Mouse (Mus musculus) midbrain, embryonic 11.5 days (tissue): ENCODE data around the gene Cfap126. TPM values are rescaled to one million over a fixed set of nuclear protein-coding genes. Genes with fewer than 3 reads are reported as not detected.
A peak's percentile ranks its signal among the peaks of the same experiment; 100 is the strongest.

Experiments
- microRNA-seq: library from miRNA; unstranded; fragments of <30 nt; microRNA quantifications from one replicate; pipeline ENCODE4, GENCODE M21; 2017
- polyA plus RNA-seq: library from polyadenylated mRNA; unstranded; fragments of >200 nt; fragmentation: Nextera tagmentation; extraction: Ambion mirVana; gene quantifications from 2 replicates; pipeline ENCODE4 v1.2.1, GENCODE M21; 2014

Gene Cfap126
- polyA plus RNA-seq, 1 experiment from 2014 or later, result 2.4 TPM

Small RNA genes lying within 50 kb of the gene (microRNA-seq; reads per million reads assigned to microRNA genes)
- not detected for gene Gm27552
- not detected for gene Gm27844
- gene Mir6546, result 13.3 reads per million, percentile 33 among the genes with 10 or more reads in this experiment

Other genes starting within 250 kb of the Cfap126 start
- 9.4 and 11.2 TPM in 2 replicates for gene Atf6, start 246.1 kb upstream of the Cfap126 start, polyA plus RNA-seq
- gene Gm26620, start 228.9 kb upstream of the Cfap126 start, polyA plus RNA-seq, result 0.31 TPM in 1 of 2 replicates, not detected in the other
- gene Dusp12, start 228.4 kb upstream of the Cfap126 start, polyA plus RNA-seq, result 28.9 and 31.1 TPM in 2 replicates
- gene Fcrlb, start 201.0 kb upstream of the Cfap126 start, polyA plus RNA-seq, result not detected in 2 replicates
- gene Fcrla, start 186.3 kb upstream of the Cfap126 start, polyA plus RNA-seq, result not detected in 2 replicates
- 0.18 TPM in 1 of 2 replicates, not detected in the other for gene Fcgr2b, start 137.4 kb upstream of the Cfap126 start, polyA plus RNA-seq
- 0.18 and 0.55 TPM in 2 replicates for gene Fcgr4, start 95.0 kb upstream of the Cfap126 start, polyA plus RNA-seq
- 8.5 and 8.6 TPM in 2 replicates for gene Fcgr3, start 49.0 kb upstream of the Cfap126 start, polyA plus RNA-seq
- gene Sdhc, start 36.7 kb downstream of the Cfap126 start, polyA plus RNA-seq, result 291 and 314 TPM in 2 replicates
- gene Mpz, start 36.8 kb downstream of the Cfap126 start, polyA plus RNA-seq, result 0.12 TPM in 2 replicates
- 30.1 and 32.0 TPM in 2 replicates for gene Pcp4l1, start 82.3 kb downstream of the Cfap126 start, polyA plus RNA-seq
- 0.10 and 0.18 TPM in 2 replicates for gene Nr1i3, start 100.1 kb downstream of the Cfap126 start, polyA plus RNA-seq
- gene Tomm40l, start 108.6 kb downstream of the Cfap126 start, polyA plus RNA-seq, result 24.0 and 24.7 TPM in 2 replicates
- 2.1 and 3.7 TPM in 2 replicates for gene Apoa2, start 111.1 kb downstream of the Cfap126 start, polyA plus RNA-seq
- gene Fcer1g, start 120.4 kb downstream of the Cfap126 start, polyA plus RNA-seq, result 25.5 and 27.3 TPM in 2 replicates
- gene Adamts4, start 136.5 kb downstream of the Cfap126 start, polyA plus RNA-seq, result 4.0 and 4.4 TPM in 2 replicates
- gene Ndufs2, start 137.5 kb downstream of the Cfap126 start, polyA plus RNA-seq, result 232 and 274 TPM in 2 replicates
- 49.5 and 58.4 TPM in 2 replicates for gene B4galt3, start 156.4 kb downstream of the Cfap126 start, polyA plus RNA-seq
- 54.1 and 56.3 TPM in 2 replicates for gene Ppox, start 167.3 kb downstream of the Cfap126 start, polyA plus RNA-seq
- 84.7 and 88.6 TPM in 2 replicates for gene Usp21, start 174.1 kb downstream of the Cfap126 start, polyA plus RNA-seq
- 115 and 117 TPM in 2 replicates for gene Ufc1, start 181.1 kb downstream of the Cfap126 start, polyA plus RNA-seq
- gene Dedd, start 215.2 kb downstream of the Cfap126 start, polyA plus RNA-seq, result 45.1 and 46.7 TPM in 2 replicates
- gene Nit1, start 231.7 kb downstream of the Cfap126 start, polyA plus RNA-seq, result 31.9 and 32.7 TPM in 2 replicates
- 64.8 and 69.8 TPM in 2 replicates for gene Pfdn2, start 231.8 kb downstream of the Cfap126 start, polyA plus RNA-seq
- 1.4 and 2.3 TPM in 2 replicates for gene Klhdc9, start 246.9 kb downstream of the Cfap126 start, polyA plus RNA-seq